Mouse (Mus musculus) hindbrain, embryonic 13.5 days (tissue): ENCODE results near the gene Lrmda. TPM values are rescaled to one million over a fixed set of nuclear protein-coding genes. Genes with fewer than 3 reads are reported as not detected.

ENCODE experiments used
- ATAC-seq: fragments of 200-750 bp; cut with Nextera tagmentation; 2 replicates; pipeline ENCODE4 v1.8.0; 2017; ENCODE audit warnings: moderate TSS enrichment; ENCODE audit not compliant: low FRiP score
- H3K27ac ChIP-seq: fragments of 300-500 bp; sonication (generic); 2 replicates; pipeline ENCODE4 v1.5.1; 2015; ENCODE audit warnings: inconsistent platforms, mild to moderate bottlenecking, moderate library complexity
- H3K27me3 ChIP-seq: fragments of 300-500 bp; sonication (generic); 2 replicates; pipeline ENCODE4 v1.6.1; 2015; ENCODE audit warnings: mild to moderate bottlenecking, inconsistent platforms
- H3K36me3 ChIP-seq: fragments of 300-500 bp; sonication (generic); 2 replicates; pipeline ENCODE4 v1.6.1; 2015; ENCODE audit warnings: mild to moderate bottlenecking, inconsistent platforms
- H3K4me1 ChIP-seq: fragments of 300-500 bp; sonication (generic); replicated peaks from 2 replicates; pipeline ENCODE4 v1.6.1; 2015; ENCODE audit warnings: inconsistent platforms
- H3K4me2 ChIP-seq: fragments of 300-500 bp; sonication (generic); 2 replicates; pipeline ENCODE4 v1.6.1; 2015; ENCODE audit warnings: inconsistent platforms, mild to moderate bottlenecking, moderate library complexity
- H3K4me3 ChIP-seq: fragments of 300-500 bp; sonication (generic); 2 replicates; pipeline ENCODE4 v1.5.1; 2015; ENCODE audit warnings: mild to moderate bottlenecking, inconsistent platforms
- H3K9ac ChIP-seq: fragments of 300-500 bp; sonication (generic); 2 replicates; pipeline ENCODE4 v1.6.1; 2015; ENCODE audit warnings: mild to moderate bottlenecking, inconsistent platforms
- H3K9me3 ChIP-seq: fragments of 300-500 bp; sonication (generic); 2 replicates; pipeline ENCODE4 v1.6.1; 2016; ENCODE audit warnings: inconsistent platforms
- WGBS: fragments of 180-500 bp; shearing (Covaris S2); methylation state at CpG from one replicate; pipeline ENCODE4 v1.1.7; 2015; 5-methylcytosine and 5-hydroxymethylcytosine counted together
- polyA plus RNA-seq: library from polyadenylated mRNA; unstranded; fragments of >200 nt; fragmentation: Nextera tagmentation; extraction: Ambion mirVana; gene quantifications from 2 replicates; pipeline ENCODE4 v1.2.1, GENCODE M21; 2015

Gene Lrmda
- polyA plus RNA-seq, 1 experiment from 2014 or later: 0.16 TPM

- H3K4me2 ChIP-seq: peak overlapping the region; percentile 78
- H3K9me3 ChIP-seq: no peaks in the 10 kb centered on the region
- H3K36me3 ChIP-seq: peaks cover 8% of the 10 kb centered on the region; the same call in 1 of the 2 replicates
- H3K4me1 ChIP-seq: peaks cover 70% of the 10 kb centered on the region
- peaks cover 28% of the 10 kb centered on the region for H3K27me3 ChIP-seq
- ATAC-seq: peak; percentile 22
- peak overlapping the region; percentile 99 for H3K27ac ChIP-seq
- H3K4me3 ChIP-seq: peak overlapping the region; percentile 86
- under 1% methylated on average over 42 of the region's 61 CpGs for WGBS
- peak overlapping the region; percentile 97 for H3K9ac ChIP-seq
Observed at GRCm38 (mm10) chr14:21986733-21987659, 32.5 kb upstream of the Lrmda start.

GRCm38 (mm10) chr14:21987660-21988576 lies 31.6 kb upstream of the Lrmda start:
- peak; percentile 85 for ATAC-seq
- peak overlapping the region; percentile 97 for H3K9ac ChIP-seq
- H3K9me3 ChIP-seq: no peaks in the 10 kb centered on the region
- peak overlapping the region; percentile 78 for H3K4me2 ChIP-seq
- H3K4me1 ChIP-seq: peaks cover 66% of the 10 kb centered on the region
- peaks cover 28% of the 10 kb centered on the region for H3K27me3 ChIP-seq
- peak overlapping the region; percentile 99 for H3K27ac ChIP-seq
- H3K36me3 ChIP-seq: peaks cover 8% of the 10 kb centered on the region; the same call in 1 of the 2 replicates
- under 1% methylated on average over 74 of the region's 74 CpGs for WGBS
- H3K4me3 ChIP-seq: peak overlapping the region; percentile 86

- Histone ChIP-seq H3K4me2 (peak overlapping the region; percentile 78), H3K36me3 (peaks cover 8% of the 10 kb centered on the region; the same call in 1 of the 2 replicates), H3K27me3 (peaks cover 36% of the 10 kb centered on the region), H3K27ac (peak overlapping the region; percentile 99), H3K4me1 (peaks cover 62% of the 10 kb centered on the region), H3K9ac (peak overlapping the region; percentile 74), H3K4me3 (peak overlapping the region; percentile 86), H3K9me3 (no peaks in the 10 kb centered on the region)
- WGBS: 0% methylated on average over 26 of the region's 26 CpGs
- 0 out of 2 replicates have a peak, but pooled peaks have one; percentile 2 for ATAC-seq
Observed at GRCm38 (mm10) chr14:21988577-21989290, 30.8 kb upstream of the Lrmda start.

- peaks cover 43% of the 10 kb centered on the region for H3K27me3 ChIP-seq
- peak within 1 kb of the TSS; percentile 78 for H3K4me2 ChIP-seq
- peak within 1 kb of the TSS; percentile 74 for H3K9ac ChIP-seq
- peak within 1 kb of the TSS; percentile 86 for H3K4me3 ChIP-seq
- H3K4me1 ChIP-seq: peaks cover 69% of the 10 kb centered on the region
- H3K36me3 ChIP-seq: peaks cover 8% of the 10 kb centered on the region; the same call in 1 of the 2 replicates
- under 1% methylated on average over 37 of the region's 37 CpGs for WGBS
- H3K27ac ChIP-seq: peak within 1 kb of the TSS; percentile 99
- no peak for ATAC-seq
- no peaks in the 10 kb centered on the region for H3K9me3 ChIP-seq
Observed at GRCm38 (mm10) chr14:21989291-21989913, 30.1 kb upstream of the Lrmda start, which contains the start of gene Zfp503. Zfp503 (minus strand) TSS chr14:21989601.

GRCm38 (mm10) chr14:21990321-21991021 lies 29.0 kb upstream of the Lrmda start:
- peaks cover 70% of the 10 kb centered on the region for H3K4me1 ChIP-seq
- no peak for ATAC-seq
- peak overlapping the region; percentile 99 for H3K27ac ChIP-seq
- peak overlapping the region; percentile 86 for H3K4me3 ChIP-seq
- WGBS: 2% methylated on average over 31 of the region's 31 CpGs
- peak overlapping the region; percentile 74 for H3K9ac ChIP-seq
- peak overlapping the region; percentile 78 for H3K4me2 ChIP-seq
- H3K9me3 ChIP-seq: no peaks in the 10 kb centered on the region
- peaks cover 44% of the 10 kb centered on the region for H3K27me3 ChIP-seq
- peaks cover under 1% of the 10 kb centered on the region; the same call in 1 of the 2 replicates for H3K36me3 ChIP-seq

- peak overlapping the region; percentile 74 for H3K9ac ChIP-seq
- ATAC-seq: no peak
- under 1% methylated on average over 26 of the region's 26 CpGs for WGBS
Observed at GRCm38 (mm10) chr14:21991251-21991780, 28.2 kb upstream of the Lrmda start.

GRCm38 (mm10) chr14:21991856-21992255 lies 27.7 kb upstream of the Lrmda start:
- Histone ChIP-seq H3K27me3 (peaks cover 55% of the 10 kb centered on the region), H3K4me2 (peak overlapping the region; percentile 78), H3K9me3 (no peaks in the 10 kb centered on the region), H3K4me3 (peak overlapping the region; percentile 86), H3K36me3 (no peaks in the 10 kb centered on the region), H3K27ac (no peak overlapping the region), H3K9ac (peak overlapping the region; percentile 74), H3K4me1 (peaks cover 62% of the 10 kb centered on the region)
- 8% methylated on average over 5 of the region's 5 CpGs for WGBS
- no peak for ATAC-seq

More at GRCm38 (mm10) chr14:21991251-21991780, 28.2 kb upstream of the Lrmda start:
- H3K36me3 ChIP-seq: no peaks in the 10 kb centered on the region
- peak overlapping the region; percentile 99 for H3K27ac ChIP-seq
- H3K4me1 ChIP-seq: peaks cover 67% of the 10 kb centered on the region
- peak overlapping the region; percentile 86 for H3K4me3 ChIP-seq
- peaks cover 50% of the 10 kb centered on the region for H3K27me3 ChIP-seq
- H3K9me3 ChIP-seq: no peaks in the 10 kb centered on the region
- H3K4me2 ChIP-seq: peak overlapping the region; percentile 78

- H3K4me1 ChIP-seq: peaks cover 60% of the 10 kb centered on the region
- peak overlapping the region; percentile 74; the same call in 1 of the 2 replicates for H3K9ac ChIP-seq
- H3K4me2 ChIP-seq: peak overlapping the region; percentile 78
- H3K36me3 ChIP-seq: no peaks in the 10 kb centered on the region
- no peak for ATAC-seq
- peak overlapping the region; percentile 86; the same call in 1 of the 2 replicates for H3K4me3 ChIP-seq
- no peaks in the 10 kb centered on the region for H3K9me3 ChIP-seq
- 34% methylated on average over 4 of the region's 4 CpGs for WGBS
- peaks cover 58% of the 10 kb centered on the region for H3K27me3 ChIP-seq
- no peak overlapping the region for H3K27ac ChIP-seq
Observed at GRCm38 (mm10) chr14:21992321-21992885, 27.1 kb upstream of the Lrmda start.

- Histone ChIP-seq H3K27ac (0 out of 2 replicates have a peak overlapping the region, but pooled peaks have one; percentile 88), H3K27me3 (peaks cover 61% of the 10 kb centered on the region), H3K9ac (peak overlapping the region; percentile 77; the same call in 1 of the 2 replicates), H3K4me2 (peak overlapping the region; percentile 82), H3K36me3 (no peaks in the 10 kb centered on the region), H3K4me3 (peak overlapping the region; percentile 55), H3K9me3 (no peaks in the 10 kb centered on the region), H3K4me1 (peaks cover 60% of the 10 kb centered on the region)
- 14% methylated on average over 14 of the region's 14 CpGs for WGBS
- no peak for ATAC-seq
Observed at GRCm38 (mm10) chr14:21993251-21994060, 26.1 kb upstream of the Lrmda start.
